Mouse (Mus musculus) ES-Bruce4 (cell line): ENCODE measurements at regions not wholly inside any gene's neighbourhood (a gene's known extent, or its start where the extent isn't known, plus 50 kb on each side); places are given as distances from the start of the nearest gene placed in this dataset.
A peak's percentile ranks its signal among the peaks of the same experiment; 100 is the strongest.

Experiments used
- H3K27ac ChIP-seq: 2 replicates; pipeline ENCODE4 v1.5.1; 2012; ENCODE audit warnings: low read length, inconsistent platforms; ENCODE audit not compliant: insufficient read depth
- H3K27me3 ChIP-seq: 2 replicates; pipeline ENCODE4 v1.6.1; 2012; ENCODE audit warnings: mild to moderate bottlenecking, low read length, inconsistent platforms; ENCODE audit not compliant: control insufficient read depth, poor library complexity, insufficient read depth, severe bottlenecking
- H3K36me3 ChIP-seq: 2 replicates; pipeline ENCODE4 v1.6.1; 2012; ENCODE audit warnings: inconsistent platforms, mild to moderate bottlenecking, low read length, moderate library complexity; ENCODE audit not compliant: control insufficient read depth, poor library complexity, insufficient read depth, severe bottlenecking
- H3K4me1 ChIP-seq: one replicate; pipeline ENCODE4 v1.8.1; 2011; ENCODE audit warnings: low read length; ENCODE audit not compliant: control insufficient read depth, insufficient read depth
- H3K4me3 ChIP-seq: 2 replicates; pipeline ENCODE4 v1.5.1; 2011; ENCODE audit warnings: low read depth, mild to moderate bottlenecking, low read length
- H3K9ac ChIP-seq: 2 replicates; pipeline ENCODE4 v1.6.1; 2012; ENCODE audit warnings: low read depth, mild to moderate bottlenecking, inconsistent platforms; ENCODE audit not compliant: poor library complexity, severe bottlenecking
- H3K9me3 ChIP-seq: replicated peaks from 2 replicates; pipeline ENCODE4 v1.6.1; 2012; ENCODE audit warnings: mild to moderate bottlenecking, low read length, inconsistent platforms; ENCODE audit not compliant: control insufficient read depth, poor library complexity, insufficient read depth, severe bottlenecking
- CTCF ChIP-seq: IDR thresholded peaks from one replicate; pipeline ENCODE4 v1.8.1; 2011; ENCODE audit warnings: low read depth, low read length
- EP300 ChIP-seq: IDR thresholded peaks from 2 replicates; pipeline ENCODE4 v1.6.1; 2011; ENCODE audit warnings: low read depth, low read length; ENCODE audit not compliant: insufficient read depth
- POLR2A ChIP-seq: IDR thresholded peaks from one replicate; pipeline ENCODE4 v1.8.1; 2011; ENCODE audit warnings: low read length; ENCODE audit not compliant: insufficient read depth

- Histone ChIP-seq H3K27me3 (no peaks in the 10 kb centered on the region), H3K4me1 (no peaks in the 10 kb centered on the region), H3K4me3 (no peak overlapping the region), H3K9ac (no peak overlapping the region), H3K36me3 (no peaks in the 10 kb centered on the region), H3K27ac (no peak overlapping the region), H3K9me3 (no peaks in the 10 kb centered on the region; the same call in 1 of the 2 replicates)
- TF ChIP-seq POLR2A = no peak
- no peak for TF ChIP-seq CTCF
- TF ChIP-seq EP300 = no peak
Observed at GRCm38 (mm10) chr16:91168398-91168797, 56.9 kb upstream of the Olig2 start.

DNA sequence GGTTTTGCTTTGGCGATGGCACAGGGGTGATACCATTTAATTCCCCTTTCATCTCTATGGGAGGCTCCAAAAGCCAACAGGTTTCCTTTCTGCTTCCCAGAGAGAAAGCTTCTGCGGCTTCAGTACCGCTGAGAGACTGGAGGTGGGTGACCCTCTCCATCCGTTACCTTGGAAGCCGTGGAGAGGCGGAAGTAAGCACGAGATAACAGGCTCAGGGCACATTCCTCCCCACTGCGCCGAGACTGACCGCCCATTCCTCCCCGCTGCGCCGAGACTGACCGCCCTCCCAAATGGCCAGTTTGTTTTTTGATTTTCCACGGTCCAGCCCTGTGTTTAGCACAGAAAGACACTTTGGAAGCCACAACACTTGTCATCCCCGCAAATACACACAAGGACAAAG is 55.4 kb upstream of the Olig2 start:
- Histone ChIP-seq H3K27me3 (no peaks in the 10 kb centered on the region), H3K27ac (no peak overlapping the region), H3K4me1 (no peaks in the 10 kb centered on the region), H3K9ac (no peak overlapping the region), H3K9me3 (no peaks in the 10 kb centered on the region; the same call in 1 of the 2 replicates), H3K4me3 (peak overlapping the region; percentile 2), H3K36me3 (no peaks in the 10 kb centered on the region)
- TF ChIP-seq POLR2A (no peak), CTCF (no peak), EP300 (no peak)

DNA sequence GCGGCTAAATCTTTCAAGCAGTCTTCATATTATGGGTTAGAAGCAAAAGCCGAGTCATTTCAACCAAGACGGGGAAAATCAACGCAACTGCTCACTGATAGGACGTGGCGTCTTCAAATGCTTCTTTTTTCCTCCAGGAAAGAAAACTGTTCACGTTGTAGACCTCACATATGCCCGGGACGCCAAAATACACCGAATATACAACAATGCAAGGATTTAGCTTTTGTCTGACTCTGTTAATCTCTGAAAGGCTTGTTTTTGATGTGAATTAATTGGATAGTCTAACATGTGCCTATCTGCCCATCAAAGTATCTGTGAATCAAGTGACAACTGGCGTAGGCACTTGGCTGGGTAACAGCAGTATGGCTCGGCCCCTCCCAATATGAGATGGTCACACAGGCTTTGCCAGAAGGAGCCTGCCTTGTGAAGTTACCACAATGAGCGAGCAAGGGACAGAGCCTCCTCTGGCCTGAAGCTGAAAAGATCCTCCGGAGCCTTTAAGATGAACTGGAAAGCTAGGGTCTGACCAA is 53.3 kb upstream of the Olig2 start:
- Histone ChIP-seq H3K9ac (no peak overlapping the region), H3K4me1 (no peaks in the 10 kb centered on the region), H3K9me3 (no peaks in the 10 kb centered on the region; the same call in 1 of the 2 replicates), H3K36me3 (no peaks in the 10 kb centered on the region), H3K27me3 (no peaks in the 10 kb centered on the region), H3K4me3 (no peak overlapping the region), H3K27ac (no peak overlapping the region)
- TF ChIP-seq CTCF (no peak), POLR2A (no peak), EP300 (no peak)

- Histone ChIP-seq H3K4me1 (no peaks in the 10 kb centered on the region), H3K9ac (no peak overlapping the region), H3K9me3 (no peaks in the 10 kb centered on the region; the same call in 1 of the 2 replicates), H3K4me3 (no peak overlapping the region), H3K27ac (no peak overlapping the region), H3K36me3 (no peaks in the 10 kb centered on the region), H3K27me3 (no peaks in the 10 kb centered on the region)
- no peak for TF ChIP-seq CTCF
- TF ChIP-seq POLR2A = no peak
- TF ChIP-seq EP300 = no peak
Observed at GRCm38 (mm10) chr16:91172510-91172909, 52.7 kb upstream of the Olig2 start.

DNA sequence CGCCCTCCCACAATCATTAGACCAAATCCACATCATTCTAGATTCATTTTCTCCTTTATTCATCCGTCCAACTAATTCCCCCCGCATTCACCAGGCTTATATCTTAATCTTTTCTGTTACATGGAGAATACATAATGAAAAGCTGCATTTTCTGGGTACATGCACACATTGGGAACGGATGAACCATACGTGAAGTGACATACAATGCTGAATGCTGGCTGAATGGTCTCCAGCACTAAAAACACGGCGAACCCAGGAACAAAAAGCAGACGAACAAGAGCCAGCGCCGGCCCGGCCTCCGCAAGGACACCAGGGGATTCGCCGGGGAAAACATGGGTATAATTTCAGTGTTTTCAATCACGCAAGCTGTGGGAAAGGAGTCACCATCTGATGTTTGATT is 52.0 kb upstream of the Olig2 start:
- Histone ChIP-seq H3K9me3 (no peaks in the 10 kb centered on the region; the same call in 1 of the 2 replicates), H3K4me3 (no peak overlapping the region), H3K9ac (no peak overlapping the region), H3K36me3 (no peaks in the 10 kb centered on the region), H3K27ac (no peak overlapping the region), H3K4me1 (no peaks in the 10 kb centered on the region), H3K27me3 (no peaks in the 10 kb centered on the region)
- no peak for TF ChIP-seq POLR2A
- no peak for TF ChIP-seq CTCF
- TF ChIP-seq EP300 = no peak

GRCm38 (mm10) chr16:91173870-91174278 is 51.4 kb upstream of the Olig2 start:
- Histone ChIP-seq H3K4me1 (no peaks in the 10 kb centered on the region), H3K27ac (no peak overlapping the region), H3K36me3 (no peaks in the 10 kb centered on the region), H3K9ac (no peak overlapping the region), H3K27me3 (no peaks in the 10 kb centered on the region), H3K9me3 (no peaks in the 10 kb centered on the region), H3K4me3 (no peak overlapping the region)
- TF ChIP-seq EP300 = no peak
- TF ChIP-seq CTCF = no peak
- TF ChIP-seq POLR2A = no peak
